Mouse (Mus musculus) G1E (cell line): ENCODE data around the gene Gatad2b. TPM values are rescaled to one million over a fixed set of nuclear protein-coding genes. Genes with fewer than 3 reads are reported as not detected.
A peak's percentile ranks its signal among the peaks of the same experiment; 100 is the strongest.

ENCODE experiments used
- ATAC-seq: 2 replicates; pipeline ENCODE4 v1.8.0; 2016; ENCODE audit warnings: mild to moderate bottlenecking; ENCODE audit not compliant: insufficient number of reproducible peaks, poor library complexity, low FRiP score, severe bottlenecking; ENCODE audit errors: extremely low read depth
- DNase-seq: peaks from one replicate; pipeline ENCODE4 v3.0.0; 2012; ENCODE audit warnings: low spot score
- H3K27me3 ChIP-seq: 2 replicates; pipeline ENCODE4 v1.6.1; 2012; ENCODE audit warnings: mild to moderate bottlenecking, low read length, inconsistent platforms; ENCODE audit not compliant: insufficient read depth
- H3K36me3 ChIP-seq: replicated peaks from 2 replicates; pipeline ENCODE3; 2012; ENCODE audit warnings: mild to moderate bottlenecking, inconsistent platforms
- H3K4me1 ChIP-seq: 2 replicates; pipeline ENCODE4 v1.6.1; 2012; ENCODE audit warnings: low read depth, low read length, inconsistent platforms, mixed read lengths; ENCODE audit not compliant: insufficient read depth
- H3K4me3 ChIP-seq: 2 replicates; pipeline ENCODE4 v1.5.1; 2012; ENCODE audit warnings: low read depth, mild to moderate bottlenecking, inconsistent platforms, low read length, moderate library complexity, mixed read lengths
- H3K9me3 ChIP-seq: replicated peaks from 2 replicates; pipeline ENCODE4 v1.6.1; 2012; ENCODE audit warnings: inconsistent platforms
- CTCF ChIP-seq: IDR thresholded peaks from 2 replicates; pipeline ENCODE4 v1.5.1; 2012; ENCODE audit warnings: low read depth, low read length, inconsistent platforms, mixed read lengths
- GATA1 ChIP-seq: IDR thresholded peaks from 2 replicates; pipeline ENCODE4 v1.6.1; 2012; ENCODE audit warnings: borderline replicate concordance, low read length, inconsistent platforms, mixed read lengths
- GATA2 ChIP-seq: IDR thresholded peaks from 2 replicates; pipeline ENCODE4 v1.6.1; 2012; ENCODE audit warnings: low read depth, low read length, inconsistent platforms, borderline replicate concordance
- POLR2AphosphoS5 ChIP-seq: IDR thresholded peaks from 2 replicates; pipeline ENCODE4 v1.6.1; 2012; ENCODE audit warnings: low read depth, low read length, inconsistent platforms; ENCODE audit not compliant: insufficient replicate concordance
- TAL1 ChIP-seq: conservative IDR thresholded peaks from 2 replicates; pipeline ENCODE4 v1.6.1; 2012; ENCODE audit warnings: low read depth, low read length, inconsistent platforms, mixed read lengths
- polyA plus RNA-seq: library from polyadenylated mRNA; stranded (reverse); fragments of >175 nt; gene quantifications from 2 replicates; pipeline ENCODE4 v1.2.3, GENCODE M21; 2012
- total RNA-seq, 2 experiments: library from RNA; stranded (forward) in 1 of 2; stranded (reverse) in 1 of 2; fragments of 200-1000 nt in 1 of 2; fragments of >200 nt in 1 of 2; fragmentation: Nextera tagmentation in 1 of 2; gene quantifications; 2 replicates each; pipeline ENCODE4 v1.2.3; 2014 to 2017

The Gatad2b gene
- total and polyA plus RNA-seq, 3 experiments, result 6.8 to 176 (median 19.1) TPM

GRCm38 (mm10) chr3:90412312-90413010 lies 119.5 kb downstream of the Gatad2b start:
- no peak for TF ChIP-seq GATA2
- TF ChIP-seq GATA1, result no peak
- TF ChIP-seq TAL1, result no peak
- peak; percentile 89 for TF ChIP-seq CTCF
- TF ChIP-seq POLR2AphosphoS5, result no peak
- no peak for ATAC-seq
- H3K4me1 ChIP-seq, result peaks cover 6% of the 10 kb centered on the region
- peaks cover 99% of the 10 kb centered on the region for H3K36me3 ChIP-seq
- no peaks in the 10 kb centered on the region for H3K27me3 ChIP-seq
- DNase-seq, result peak; percentile 32
- H3K9me3 ChIP-seq, result no peaks in the 10 kb centered on the region
- H3K4me3 ChIP-seq, result no peak overlapping the region

GRCm38 (mm10) chr3:90413011-90413396 lies 120.0 kb downstream of the Gatad2b start:
- peaks cover 99% of the 10 kb centered on the region for H3K36me3 ChIP-seq
- TF ChIP-seq TAL1, result no peak
- TF ChIP-seq POLR2AphosphoS5, result no peak

More at GRCm38 (mm10) chr3:90413011-90413396, 120.0 kb downstream of the Gatad2b start:
- Histone ChIP-seq H3K4me3 (no peak overlapping the region), H3K4me1 (peaks cover 6% of the 10 kb centered on the region), H3K27me3 (no peaks in the 10 kb centered on the region), H3K9me3 (no peaks in the 10 kb centered on the region)
- ATAC-seq, result no peak
- no peak for DNase-seq

Other genes with a start within 250 kb of the Gatad2b start
Only the 20 nearest of the 21 such genes appear.
- gene 4933434E20Rik, start 241.5 kb upstream of the Gatad2b start, total RNA-seq (2014; fragmentation: Nextera tagmentation), result 77.6 and 84.3 TPM in 2 replicates
- 83.1 and 96.2 TPM in 2 replicates for gene 4933434E20Rik, start 241.5 kb upstream of the Gatad2b start, total RNA-seq (2017)
- 6.8 and 22.4 TPM in 2 replicates for gene 4933434E20Rik, start 241.5 kb upstream of the Gatad2b start, polyA plus RNA-seq
- gene Ubap2l, start 240.6 kb upstream of the Gatad2b start, total RNA-seq (2014; fragmentation: Nextera tagmentation), result 353 and 407 TPM in 2 replicates
- gene Ubap2l, start 240.6 kb upstream of the Gatad2b start, total RNA-seq (2017), result 150 and 193 TPM in 2 replicates
- gene Ubap2l, start 240.6 kb upstream of the Gatad2b start, polyA plus RNA-seq, result 145 and 160 TPM in 2 replicates
- gene Tpm3, start 220.5 kb upstream of the Gatad2b start, total RNA-seq (2014; fragmentation: Nextera tagmentation), result 161 and 215 TPM in 2 replicates
- 342 and 425 TPM in 2 replicates for gene Tpm3, start 220.5 kb upstream of the Gatad2b start, total RNA-seq (2017)
- 280 and 287 TPM in 2 replicates for gene Tpm3, start 220.5 kb upstream of the Gatad2b start, polyA plus RNA-seq
- 0.15 and 0.29 TPM in 2 replicates for gene Nup210l, start 189.0 kb upstream of the Gatad2b start, total RNA-seq (2014; fragmentation: Nextera tagmentation)
- gene Nup210l, start 189.0 kb upstream of the Gatad2b start, total RNA-seq (2017), result 0.12 and 0.22 TPM in 2 replicates
- gene Nup210l, start 189.0 kb upstream of the Gatad2b start, polyA plus RNA-seq, result not detected in 2 replicates
- 2,953 and 3,131 TPM in 2 replicates for gene Rps27, start 79.5 kb upstream of the Gatad2b start, total RNA-seq (2014; fragmentation: Nextera tagmentation)
- gene Rps27, start 79.5 kb upstream of the Gatad2b start, total RNA-seq (2017), result 4,851 and 5,028 TPM in 2 replicates
- gene Rps27, start 79.5 kb upstream of the Gatad2b start, polyA plus RNA-seq, result 231 and 309 TPM in 2 replicates
- gene Rab13, start 79.5 kb upstream of the Gatad2b start, total RNA-seq (2014; fragmentation: Nextera tagmentation), result 1.3 TPM in 1 of 2 replicates, not detected in the other
- gene Rab13, start 79.5 kb upstream of the Gatad2b start, total RNA-seq (2017), result 5.1 and 6.1 TPM in 2 replicates
- gene Rab13, start 79.5 kb upstream of the Gatad2b start, polyA plus RNA-seq, result 2.4 and 2.7 TPM in 2 replicates
- 23.9 and 38.8 TPM in 2 replicates for gene Jtb, start 61.6 kb upstream of the Gatad2b start, total RNA-seq (2014; fragmentation: Nextera tagmentation)
- 40.9 and 44.5 TPM in 2 replicates for gene Jtb, start 61.6 kb upstream of the Gatad2b start, total RNA-seq (2017)
- 73.6 and 98.7 TPM in 2 replicates for gene Jtb, start 61.6 kb upstream of the Gatad2b start, polyA plus RNA-seq
- not detected in 2 replicates for gene Creb3l4, start 49.7 kb upstream of the Gatad2b start, total RNA-seq (2014; fragmentation: Nextera tagmentation)
- gene Creb3l4, start 49.7 kb upstream of the Gatad2b start, total RNA-seq (2017), result 0.16 TPM in 1 of 2 replicates, not detected in the other
- gene Creb3l4, start 49.7 kb upstream of the Gatad2b start, polyA plus RNA-seq, result not detected in 2 replicates
- gene Slc39a1, start 45.0 kb upstream of the Gatad2b start, total RNA-seq (2014; fragmentation: Nextera tagmentation), result 31.8 and 35.8 TPM in 2 replicates
- 38.0 and 42.7 TPM in 2 replicates for gene Slc39a1, start 45.0 kb upstream of the Gatad2b start, total RNA-seq (2017)
- gene Slc39a1, start 45.0 kb upstream of the Gatad2b start, polyA plus RNA-seq, result 14.0 and 15.6 TPM in 2 replicates
- 51.8 and 67.0 TPM in 2 replicates for gene Crtc2, start 39.0 kb upstream of the Gatad2b start, total RNA-seq (2014; fragmentation: Nextera tagmentation)
- 6.4 and 9.6 TPM in 2 replicates for gene Crtc2, start 39.0 kb upstream of the Gatad2b start, total RNA-seq (2017)
- 58.5 and 68.9 TPM in 2 replicates for gene Crtc2, start 39.0 kb upstream of the Gatad2b start, polyA plus RNA-seq
- 42.3 and 68.2 TPM in 2 replicates for gene Dennd4b, start 28.0 kb upstream of the Gatad2b start, total RNA-seq (2014; fragmentation: Nextera tagmentation)
- 9.8 and 15.2 TPM in 2 replicates for gene Dennd4b, start 28.0 kb upstream of the Gatad2b start, total RNA-seq (2017)
- gene Dennd4b, start 28.0 kb upstream of the Gatad2b start, polyA plus RNA-seq, result 73.7 and 105 TPM in 2 replicates
- 0.73 and 1.3 TPM in 2 replicates for gene Slc27a3, start 96.8 kb downstream of the Gatad2b start, total RNA-seq (2014; fragmentation: Nextera tagmentation)
- 2.7 and 2.9 TPM in 2 replicates for gene Slc27a3, start 96.8 kb downstream of the Gatad2b start, total RNA-seq (2017)
- gene Slc27a3, start 96.8 kb downstream of the Gatad2b start, polyA plus RNA-seq, result 2.9 and 3.0 TPM in 2 replicates
- gene Ints3, start 140.4 kb downstream of the Gatad2b start, total RNA-seq (2014; fragmentation: Nextera tagmentation), result 36.7 and 47.0 TPM in 2 replicates
- 32.5 and 36.2 TPM in 2 replicates for gene Ints3, start 140.4 kb downstream of the Gatad2b start, total RNA-seq (2017)
- 28.2 and 30.8 TPM in 2 replicates for gene Ints3, start 140.4 kb downstream of the Gatad2b start, polyA plus RNA-seq
- not detected in 2 replicates for gene Npr1, start 172.7 kb downstream of the Gatad2b start, total RNA-seq (2014; fragmentation: Nextera tagmentation)
- gene Npr1, start 172.7 kb downstream of the Gatad2b start, total RNA-seq (2017), result not detected in 2 replicates
- not detected in 2 replicates for gene Npr1, start 172.7 kb downstream of the Gatad2b start, polyA plus RNA-seq
- gene Ilf2, start 182.9 kb downstream of the Gatad2b start, total RNA-seq (2014; fragmentation: Nextera tagmentation), result 92.4 and 100 TPM in 2 replicates
- 168 and 181 TPM in 2 replicates for gene Ilf2, start 182.9 kb downstream of the Gatad2b start, total RNA-seq (2017)
- 15.4 and 21.3 TPM in 2 replicates for gene Ilf2, start 182.9 kb downstream of the Gatad2b start, polyA plus RNA-seq
- 58.0 and 61.9 TPM in 2 replicates for gene Snapin, start 197.9 kb downstream of the Gatad2b start, total RNA-seq (2014; fragmentation: Nextera tagmentation)
- gene Snapin, start 197.9 kb downstream of the Gatad2b start, total RNA-seq (2017), result 42.5 and 46.2 TPM in 2 replicates
- gene Snapin, start 197.9 kb downstream of the Gatad2b start, polyA plus RNA-seq, result 3.4 and 3.5 TPM in 2 replicates
- gene Chtop, start 216.3 kb downstream of the Gatad2b start, total RNA-seq (2014; fragmentation: Nextera tagmentation), result 78.6 and 89.8 TPM in 2 replicates
- gene Chtop, start 216.3 kb downstream of the Gatad2b start, total RNA-seq (2017), result 133 and 135 TPM in 2 replicates
- 97.0 and 110 TPM in 2 replicates for gene Chtop, start 216.3 kb downstream of the Gatad2b start, polyA plus RNA-seq
- 26.6 and 38.4 TPM in 2 replicates for gene S100a1, start 221.2 kb downstream of the Gatad2b start, total RNA-seq (2014; fragmentation: Nextera tagmentation)
- gene S100a1, start 221.2 kb downstream of the Gatad2b start, total RNA-seq (2017), result 40.8 and 42.9 TPM in 2 replicates
- 2.6 and 5.1 TPM in 2 replicates for gene S100a1, start 221.2 kb downstream of the Gatad2b start, polyA plus RNA-seq
- 22.9 and 25.3 TPM in 2 replicates for gene S100a13, start 221.3 kb downstream of the Gatad2b start, total RNA-seq (2014; fragmentation: Nextera tagmentation)
- gene S100a13, start 221.3 kb downstream of the Gatad2b start, total RNA-seq (2017), result 67.3 and 70.2 TPM in 2 replicates
- 1.8 and 2.4 TPM in 2 replicates for gene S100a13, start 221.3 kb downstream of the Gatad2b start, polyA plus RNA-seq
- gene S100a14, start 233.7 kb downstream of the Gatad2b start, total RNA-seq (2014; fragmentation: Nextera tagmentation), result not detected in 2 replicates
- 0.12 TPM in 1 of 2 replicates, not detected in the other for gene S100a14, start 233.7 kb downstream of the Gatad2b start, total RNA-seq (2017)
- gene S100a14, start 233.7 kb downstream of the Gatad2b start, polyA plus RNA-seq, result not detected in 2 replicates